Mouse (Mus musculus) frontal cortex, postnatal 14 days (tissue): ENCODE measurements at regions not wholly inside any gene's neighbourhood (a gene's known extent, or its start where the extent isn't known, plus 50 kb on each side); places are given as distances from the start of the nearest gene placed in this dataset.

ENCODE experiments used
- DNase-seq, 2 experiments: peaks; one replicate each; pipeline ENCODE4 v3.0.0; 2022; ENCODE audit warnings: low spot score in 2 of 2

DNA sequence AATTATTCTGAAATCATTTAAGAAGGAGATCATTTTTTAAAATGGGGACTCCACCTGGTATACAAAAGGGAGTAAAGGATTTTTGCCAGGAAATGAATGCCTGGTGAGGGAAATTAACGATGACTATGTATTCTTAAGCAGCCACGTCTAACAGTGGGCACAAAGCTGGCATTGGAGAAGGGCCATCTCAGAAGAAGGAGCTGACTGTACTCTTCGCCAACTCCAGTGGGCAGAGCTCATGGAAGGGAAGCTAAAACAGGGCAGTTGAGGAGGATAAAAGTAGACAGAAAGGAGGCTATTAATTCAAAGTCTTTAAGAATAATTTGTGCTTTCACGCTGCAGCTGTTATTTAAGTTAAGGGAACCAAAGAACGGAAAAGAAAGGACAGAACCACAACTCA, 294.2 kb downstream of the H2al1n start:
- DNase-seq, result peak; percentile 8
